Mouse (Mus musculus) lung, postnatal 0 days (tissue): ENCODE measurements at regions not wholly inside any gene's neighbourhood (a gene's known extent, or its start where the extent isn't known, plus 50 kb on each side); places are given as distances from the start of the nearest gene placed in this dataset.

Source experiments
- ATAC-seq: fragments of 200-750 bp; cut with Nextera tagmentation; 2 replicates; pipeline ENCODE4 v1.8.0; 2017; ENCODE audit warnings: moderate library complexity
- DNase-seq: peaks from one replicate; pipeline ENCODE4 v3.0.0-alpha.2; 2016; ENCODE audit warnings: low spot score
- H3K27ac ChIP-seq: fragments of 300-500 bp; sonication (generic); 2 replicates; pipeline ENCODE4 v1.5.1; 2014; ENCODE audit warnings: antibody characterized with exemption, mild to moderate bottlenecking, low read length, mixed read lengths
- H3K27me3 ChIP-seq: fragments of 300-500 bp; sonication (generic); replicated peaks from 2 replicates; pipeline ENCODE4 v1.6.1; 2014; ENCODE audit warnings: low read length, mixed read lengths; ENCODE audit not compliant: insufficient read depth
- H3K36me3 ChIP-seq: fragments of 300-500 bp; sonication (generic); 2 replicates; pipeline ENCODE4 v1.6.1; 2014; ENCODE audit warnings: low read length, mixed read lengths; ENCODE audit not compliant: insufficient read depth
- H3K4me1 ChIP-seq: fragments of 300-500 bp; sonication (generic); 2 replicates; pipeline ENCODE4 v1.6.1; 2014; ENCODE audit warnings: antibody characterized with exemption, low read depth, low read length, mixed read lengths; ENCODE audit not compliant: insufficient read depth
- H3K4me2 ChIP-seq: fragments of 300-500 bp; sonication (generic); replicated peaks from 2 replicates; pipeline ENCODE4 v1.6.1; 2014; ENCODE audit warnings: low read depth, mild to moderate bottlenecking, low read length, moderate library complexity, mixed read lengths
- H3K4me3 ChIP-seq: fragments of 300-500 bp; sonication (generic); 2 replicates; pipeline ENCODE4 v1.5.1; 2014; ENCODE audit warnings: low read depth, low read length
- H3K9ac ChIP-seq: fragments of 300-500 bp; sonication (generic); replicated peaks from 2 replicates; pipeline ENCODE4 v1.6.1; 2014; ENCODE audit warnings: low read depth, mild to moderate bottlenecking
- H3K9me3 ChIP-seq: fragments of 300-500 bp; sonication (generic); 2 replicates; pipeline ENCODE4 v1.6.1; 2016; ENCODE audit warnings: low read length, mixed read lengths
- CTCF ChIP-seq: IDR thresholded peaks from 2 replicates; pipeline ENCODE4 v1.5.1; 2016; ENCODE audit warnings: antibody characterized with exemption, mild to moderate bottlenecking
- EP300 ChIP-seq: IDR thresholded peaks from 2 replicates; pipeline ENCODE4 v1.6.1; 2016; ENCODE audit warnings: antibody characterized with exemption, mild to moderate bottlenecking, control low read depth
- WGBS: fragments of 180-500 bp; shearing (Covaris S2); extraction: QIAGEN DNeasy Blood & Tissue Kit; methylation state at CpG from one replicate; pipeline ENCODE4 v1.1.7; 2014; 5-methylcytosine and 5-hydroxymethylcytosine counted together

DNA sequence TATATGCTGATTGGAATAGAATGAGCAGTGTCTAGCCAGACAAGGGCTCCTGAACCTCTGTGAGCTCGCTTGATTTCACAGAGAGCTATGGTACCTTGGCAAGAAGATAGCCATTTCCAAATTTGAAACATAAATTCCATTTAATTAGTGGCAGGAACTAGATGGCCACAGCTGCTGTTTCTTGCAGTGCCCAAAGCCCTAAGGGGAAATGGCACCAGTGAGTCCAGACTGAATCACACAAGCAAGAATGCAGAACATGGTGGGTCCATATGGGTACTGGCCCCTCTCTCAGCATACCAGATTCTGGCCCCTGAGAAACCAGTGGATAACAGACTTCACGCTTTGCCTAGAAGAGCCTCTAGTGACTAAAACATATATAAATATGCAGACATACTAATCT is 246.2 kb upstream of the Kirrel3 start:
- TF ChIP-seq EP300 (no peak), CTCF (no peak)
- no peaks in the 10 kb centered on the region for H3K9me3 ChIP-seq
- ATAC-seq (no peak), DNase-seq (no peak)
- no peak overlapping the region for H3K4me3 ChIP-seq
- no peak overlapping the region for H3K27ac ChIP-seq
- 81% methylated on average over 2 of the region's 2 CpGs for WGBS
- no peaks in the 10 kb centered on the region for H3K27me3 ChIP-seq
- no peaks in the 10 kb centered on the region for H3K36me3 ChIP-seq
- no peak overlapping the region for H3K4me2 ChIP-seq
- H3K4me1 ChIP-seq = no peaks in the 10 kb centered on the region
- H3K9ac ChIP-seq = no peak overlapping the region

- 68% methylated on average over 2 of the region's 2 CpGs for WGBS
- H3K27ac ChIP-seq = no peak overlapping the region
- H3K9ac ChIP-seq = no peak overlapping the region
Observed at GRCm38 (mm10) chr9:34243674-34244073, 242.0 kb upstream of the Kirrel3 start.

GRCm38 (mm10) chr9:34244576-34244975 is 241.1 kb upstream of the Kirrel3 start:
- Histone ChIP-seq H3K4me1 (no peaks in the 10 kb centered on the region), H3K9ac (no peak overlapping the region), H3K9me3 (no peaks in the 10 kb centered on the region), H3K4me2 (no peak overlapping the region), H3K36me3 (no peaks in the 10 kb centered on the region), H3K27me3 (no peaks in the 10 kb centered on the region), H3K27ac (no peak overlapping the region), H3K4me3 (no peak overlapping the region)
- DNase-seq (no peak), ATAC-seq (no peak)
- TF ChIP-seq CTCF (no peak), EP300 (no peak)
- 63% methylated on average over 5 of the region's 5 CpGs for WGBS

More at GRCm38 (mm10) chr9:34243674-34244073, 242.0 kb upstream of the Kirrel3 start:
- no peak overlapping the region for H3K4me2 ChIP-seq
- no peaks in the 10 kb centered on the region for H3K36me3 ChIP-seq
- no peaks in the 10 kb centered on the region for H3K27me3 ChIP-seq
- no peaks in the 10 kb centered on the region for H3K4me1 ChIP-seq
- TF ChIP-seq CTCF (no peak), EP300 (no peak)
- no peak for ATAC-seq
- no peak for DNase-seq
- no peaks in the 10 kb centered on the region for H3K9me3 ChIP-seq
- no peak overlapping the region for H3K4me3 ChIP-seq

- Histone ChIP-seq H3K27me3 (no peaks in the 10 kb centered on the region), H3K36me3 (no peaks in the 10 kb centered on the region), H3K9ac (no peak overlapping the region), H3K27ac (no peak overlapping the region), H3K9me3 (no peaks in the 10 kb centered on the region), H3K4me1 (no peaks in the 10 kb centered on the region), H3K4me3 (no peak overlapping the region), H3K4me2 (no peak overlapping the region)
- 70% methylated on average over 2 of the region's 2 CpGs for WGBS
- no peak for DNase-seq
- no peak for TF ChIP-seq EP300
- no peak for TF ChIP-seq CTCF
- no peak for ATAC-seq
Observed at GRCm38 (mm10) chr9:34252796-34253195, 232.9 kb upstream of the Kirrel3 start.

DNA sequence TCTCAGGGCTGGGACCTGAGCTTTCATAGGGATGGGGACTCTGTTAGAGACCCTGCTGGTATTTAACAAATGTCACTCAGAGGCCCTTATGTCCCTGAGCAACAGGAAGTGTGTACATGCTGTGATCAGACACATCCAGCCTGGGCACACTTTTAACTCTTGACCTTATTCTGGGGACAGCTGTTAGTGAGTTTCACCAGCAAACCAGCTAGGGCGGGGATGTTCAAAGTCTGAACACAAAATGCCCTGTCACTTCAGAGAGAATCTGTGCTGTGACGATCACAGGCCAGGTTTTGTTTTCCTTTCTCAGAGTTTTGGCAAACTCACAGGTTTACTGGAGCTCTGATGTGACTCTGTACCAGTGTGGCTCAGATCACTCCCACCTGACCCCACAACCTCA is 227.2 kb upstream of the Kirrel3 start:
- Histone ChIP-seq H3K9ac (no peak overlapping the region), H3K4me2 (no peak overlapping the region), H3K27ac (no peak overlapping the region), H3K9me3 (no peaks in the 10 kb centered on the region), H3K4me3 (no peak overlapping the region), H3K27me3 (no peaks in the 10 kb centered on the region), H3K36me3 (no peaks in the 10 kb centered on the region), H3K4me1 (no peaks in the 10 kb centered on the region)
- TF ChIP-seq CTCF = no peak
- TF ChIP-seq EP300 = no peak
- ATAC-seq = no peak
- WGBS = 26% methylated on average over 2 of the region's 2 CpGs
- no peak for DNase-seq

DNA sequence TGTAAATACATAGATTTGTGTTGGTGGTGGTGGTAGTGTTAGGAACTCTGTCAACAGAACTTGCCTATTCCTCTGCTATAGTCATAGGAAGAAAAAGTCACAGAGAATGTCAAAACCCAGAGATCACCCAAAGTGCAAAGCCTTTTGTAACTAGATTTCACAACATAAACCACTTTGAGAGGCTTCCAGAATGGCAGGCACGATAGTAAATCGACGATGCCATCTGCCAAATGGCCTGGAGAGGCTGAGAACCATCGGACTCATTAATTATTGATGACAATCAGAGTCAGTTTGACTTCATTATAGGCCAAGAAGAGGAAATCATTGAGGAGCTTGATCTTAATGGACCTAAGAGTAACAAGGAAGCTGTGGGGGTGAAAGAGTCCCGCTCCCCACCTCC is 207.6 kb upstream of the Kirrel3 start:
- Histone ChIP-seq H3K27me3 (no peaks in the 10 kb centered on the region), H3K4me1 (no peaks in the 10 kb centered on the region), H3K4me2 (no peak overlapping the region), H3K9me3 (no peaks in the 10 kb centered on the region), H3K27ac (no peak overlapping the region), H3K9ac (no peak overlapping the region), H3K4me3 (no peak overlapping the region), H3K36me3 (no peaks in the 10 kb centered on the region)
- 80% methylated on average over 5 of the region's 5 CpGs for WGBS
- TF ChIP-seq CTCF (no peak), EP300 (no peak)
- DNase-seq (no peak), ATAC-seq (no peak)

GRCm38 (mm10) chr9:34279386-34279785 is 206.3 kb upstream of the Kirrel3 start:
- no peaks in the 10 kb centered on the region for H3K9me3 ChIP-seq
- no peak overlapping the region for H3K27ac ChIP-seq
- H3K4me1 ChIP-seq = no peaks in the 10 kb centered on the region
- no peaks in the 10 kb centered on the region for H3K27me3 ChIP-seq
- no peak overlapping the region for H3K9ac ChIP-seq
- H3K36me3 ChIP-seq = no peaks in the 10 kb centered on the region
- ATAC-seq (peak; percentile 46; the same call in 1 of the 2 replicates), DNase-seq (no peak)
- 74% methylated on average over 2 of the region's 2 CpGs for WGBS
- no peak overlapping the region for H3K4me3 ChIP-seq
- H3K4me2 ChIP-seq = no peak overlapping the region
- TF ChIP-seq EP300 = no peak
